Mouse (Mus musculus) cortical plate, adult 2 months (tissue): ENCODE data around the gene Clcn7.

ENCODE experiments used
- CTCF ChIP-seq: fragments of 200-500 bp; IDR thresholded peaks from 2 replicates; pipeline ENCODE4 v1.5.1; 2011; ENCODE audit warnings: mild to moderate bottlenecking, control low read depth, low read length; ENCODE audit not compliant: insufficient read depth; ENCODE audit errors: extremely low read depth
- POLR2A ChIP-seq: fragments of 200-500 bp; IDR thresholded peaks from 2 replicates; pipeline ENCODE4 v1.6.1; 2011; ENCODE audit warnings: mild to moderate bottlenecking, low read length, control low read depth; ENCODE audit not compliant: insufficient read depth; ENCODE audit errors: extremely low read depth

DNA sequence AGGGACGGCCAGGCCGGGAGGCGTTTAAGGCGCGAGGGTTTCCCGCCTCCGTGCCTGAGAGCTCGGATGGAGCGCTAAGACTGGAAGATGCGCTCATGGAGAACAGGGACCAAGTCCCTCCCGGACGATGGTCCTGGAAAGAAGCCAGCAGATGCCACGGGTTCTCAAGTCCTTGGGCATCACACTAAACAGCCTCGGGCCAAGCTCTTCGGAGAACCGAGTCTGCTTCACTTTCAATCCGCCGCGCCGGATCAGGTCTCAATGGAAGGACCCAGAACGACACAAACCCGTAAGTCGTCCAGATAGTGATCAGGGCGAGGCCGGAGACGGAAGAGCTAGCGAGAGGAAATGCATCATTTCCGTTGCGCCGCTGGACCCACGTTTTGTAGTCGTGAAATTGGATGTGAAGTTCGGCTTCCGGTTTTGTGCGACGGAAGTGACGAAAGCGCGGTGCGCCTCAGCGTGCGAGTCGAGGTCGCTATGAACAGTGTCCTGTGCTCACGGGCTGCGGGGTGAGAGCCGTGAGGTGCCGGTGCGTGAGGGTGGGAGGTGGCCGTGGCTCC, 51.0 kb downstream of the Clcn7 start, which contains the start of gene BC003965:
- TF ChIP-seq CTCF (no peak), POLR2A (peak; percentile 98)
